Mouse (Mus musculus) heart, embryonic 10.5 days (tissue): ENCODE measurements around the gene Ift172. TPM values are rescaled to one million over a fixed set of nuclear protein-coding genes. Genes with fewer than 3 reads are reported as not detected.
"Not testable (repeated sequence)": the region's sequence is repeated elsewhere in the genome, so short reads cannot be mapped to it uniquely, and the experiment has no call there.

Source experiments
- DNase-seq: peaks from one replicate; pipeline ENCODE4 v3.0.0-alpha.2; 2017; ENCODE audit warnings: low spot score
- H3K27ac ChIP-seq: fragments of 300-500 bp; sonication (generic); 2 replicates; pipeline ENCODE4 v1.5.1; 2016; ENCODE audit warnings: mild to moderate bottlenecking
- H3K27me3 ChIP-seq: fragments of 300-500 bp; sonication (generic); 2 replicates; pipeline ENCODE4 v1.6.1; 2016; ENCODE audit warnings: mild to moderate bottlenecking; ENCODE audit not compliant: poor library complexity, insufficient read depth, severe bottlenecking
- H3K36me3 ChIP-seq: fragments of 300-500 bp; sonication (generic); 2 replicates; pipeline ENCODE4 v1.6.1; 2016; ENCODE audit warnings: mild to moderate bottlenecking, moderate library complexity
- H3K4me1 ChIP-seq: fragments of 300-500 bp; sonication (generic); 2 replicates; pipeline ENCODE4 v1.6.1; 2016; ENCODE audit warnings: mild to moderate bottlenecking
- H3K4me3 ChIP-seq: fragments of 300-500 bp; sonication (generic); 2 replicates; pipeline ENCODE4 v1.5.1; 2016; ENCODE audit warnings: mild to moderate bottlenecking, moderate library complexity
- H3K9me3 ChIP-seq: fragments of 300-500 bp; sonication (generic); 2 replicates; pipeline ENCODE4 v1.6.1; 2016; ENCODE audit warnings: mild to moderate bottlenecking, moderate library complexity
- WGBS: fragments of 180-500 bp; shearing (Covaris S2); methylation state at CpG from one replicate; pipeline ENCODE4 v1.1.7; 2016; 5-methylcytosine and 5-hydroxymethylcytosine counted together
- polyA plus RNA-seq: library from polyadenylated mRNA; unstranded; fragments of >200 nt; fragmentation: Nextera tagmentation; extraction: Ambion mirVana; gene quantifications from 2 replicates; pipeline ENCODE4 v1.2.1, GENCODE M21; 2016

Ift172 gene
- polyA plus RNA-seq, 1 experiment from 2014 or later = 31.1 TPM

GRCm38 (mm10) chr5:31220448-31221303, 70.2 kb downstream of the Ift172 start, which contains the start of gene Ppm1g:
TSS of gene Ppm1g (minus strand) at chr5:31220687.
- Histone ChIP-seq H3K27ac (peak within 1 kb of the TSS; percentile 97), H3K4me3 (peak within 1 kb of the TSS; percentile 99), H3K27me3 (no peaks in the 10 kb centered on the region), H3K9me3 (no peaks in the 10 kb centered on the region), H3K36me3 (no peaks in the 10 kb centered on the region), H3K4me1 (peaks cover 9% of the 10 kb centered on the region; the same call in 1 of the 2 replicates)
- under 1% methylated on average over 70 of the region's 70 CpGs for WGBS
- DNase-seq = peak; percentile 97

GRCm38 (mm10) chr5:31219911-31220447, 70.9 kb downstream of the Ift172 start:
- H3K4me3 ChIP-seq = peak overlapping the region; percentile 99
- H3K36me3 ChIP-seq = no peaks in the 10 kb centered on the region
- DNase-seq = no peak
- no peaks in the 10 kb centered on the region for H3K9me3 ChIP-seq
- WGBS = under 1% methylated on average over 40 of the region's 40 CpGs
- H3K27ac ChIP-seq = peak overlapping the region; percentile 97
- H3K27me3 ChIP-seq = no peaks in the 10 kb centered on the region
- peaks cover 9% of the 10 kb centered on the region; the same call in 1 of the 2 replicates for H3K4me1 ChIP-seq

- Histone ChIP-seq H3K4me3 (peak overlapping the region; percentile 99), H3K36me3 (no peaks in the 10 kb centered on the region), H3K27ac (peak overlapping the region; percentile 97), H3K9me3 (no peaks in the 10 kb centered on the region), H3K27me3 (no peaks in the 10 kb centered on the region), H3K4me1 (peaks cover 9% of the 10 kb centered on the region; the same call in 1 of the 2 replicates)
- WGBS = 1% methylated on average over 11 of the region's 11 CpGs
- no peak for DNase-seq
Observed at GRCm38 (mm10) chr5:31219474-31219873, 71.4 kb downstream of the Ift172 start.

GRCm38 (mm10) chr5:31219070-31219469, 71.8 kb downstream of the Ift172 start:
- 0 out of 2 replicates have a peak overlapping the region, but pooled peaks have one; percentile 97 for H3K27ac ChIP-seq
- no peak for DNase-seq
- H3K9me3 ChIP-seq = no peaks in the 10 kb centered on the region
- H3K4me1 ChIP-seq = peaks cover 9% of the 10 kb centered on the region; the same call in 1 of the 2 replicates
- H3K4me3 ChIP-seq = peak overlapping the region; percentile 99
- no peaks in the 10 kb centered on the region for H3K27me3 ChIP-seq
- 6% methylated on average over 2 of the region's 2 CpGs for WGBS
- no peaks in the 10 kb centered on the region for H3K36me3 ChIP-seq

- Histone ChIP-seq H3K27me3 (no peaks in the 10 kb centered on the region), H3K27ac (no peak overlapping the region), H3K36me3 (no peaks in the 10 kb centered on the region), H3K9me3 (no peaks in the 10 kb centered on the region), H3K4me1 (peaks cover 9% of the 10 kb centered on the region; the same call in 1 of the 2 replicates), H3K4me3 (peak overlapping the region; percentile 6; the same call in 1 of the 2 replicates)
- DNase-seq = no peak
- WGBS = 46% methylated on average over 7 of the region's 7 CpGs
Observed at GRCm38 (mm10) chr5:31218294-31218693, 72.6 kb downstream of the Ift172 start.

- H3K27me3 ChIP-seq, H3K27ac ChIP-seq, H3K4me1 ChIP-seq, DNase-seq, H3K4me3 ChIP-seq, H3K36me3 ChIP-seq, H3K9me3 ChIP-seq: not testable (repeated sequence)
- WGBS = 85% methylated on average over 6 of the region's 6 CpGs
Observed at GRCm38 (mm10) chr5:31216554-31216953, 74.4 kb downstream of the Ift172 start.

- Histone ChIP-seq H3K4me3 (no peak overlapping the region), H3K27me3 (no peaks in the 10 kb centered on the region), H3K4me1 (peaks cover 8% of the 10 kb centered on the region; the same call in 1 of the 2 replicates), H3K27ac (no peak overlapping the region), H3K9me3 (peaks cover 5% of the 10 kb centered on the region), H3K36me3 (peaks cover 70% of the 10 kb centered on the region)
- no peak for DNase-seq
- WGBS = 94% methylated on average over 6 of the region's 6 CpGs
Observed at GRCm38 (mm10) chr5:31204421-31204820, 86.5 kb downstream of the Ift172 start.

- Histone ChIP-seq H3K27ac (no peak overlapping the region), H3K4me3 (no peak overlapping the region), H3K36me3 (peaks cover 76% of the 10 kb centered on the region), H3K4me1 (peaks cover 8% of the 10 kb centered on the region; the same call in 1 of the 2 replicates), H3K27me3 (no peaks in the 10 kb centered on the region), H3K9me3 (peaks cover 5% of the 10 kb centered on the region)
- no peak for DNase-seq
- 92% methylated on average over 2 of the region's 2 CpGs for WGBS
Observed at GRCm38 (mm10) chr5:31203866-31204265, 87.0 kb downstream of the Ift172 start.

Other genes with a start within 250 kb of the Ift172 start
- gene Atraid, start 242.8 kb downstream of the Ift172 start, polyA plus RNA-seq = 79.7 and 87.6 TPM in 2 replicates
- gene Slc5a6, start 242.2 kb downstream of the Ift172 start, polyA plus RNA-seq = 9.9 and 11.3 TPM in 2 replicates
- gene Cad, start 236.3 kb downstream of the Ift172 start, polyA plus RNA-seq = 42.7 and 50.9 TPM in 2 replicates
- not detected in 2 replicates for gene Dnajc5g, start 184.8 kb downstream of the Ift172 start, polyA plus RNA-seq
- 0.62 and 0.67 TPM in 2 replicates for gene Slc30a3, start 182.9 kb downstream of the Ift172 start, polyA plus RNA-seq
- gene Trim54, start 174.4 kb downstream of the Ift172 start, polyA plus RNA-seq = 17.0 and 23.8 TPM in 2 replicates
- gene Ucn, start 152.3 kb downstream of the Ift172 start, polyA plus RNA-seq = not detected in 2 replicates
- 77.3 and 87.3 TPM in 2 replicates for gene Mpv17, start 136.9 kb downstream of the Ift172 start, polyA plus RNA-seq
- 0.77 and 1.00 TPM in 2 replicates for gene Gm29609, start 111.2 kb downstream of the Ift172 start, polyA plus RNA-seq
- 67.1 and 81.9 TPM in 2 replicates for gene Gtf3c2, start 111.0 kb downstream of the Ift172 start, polyA plus RNA-seq
- 133 TPM in 2 replicates for gene Snx17, start 97.9 kb downstream of the Ift172 start, polyA plus RNA-seq
- gene Eif2b4, start 97.7 kb downstream of the Ift172 start, polyA plus RNA-seq = 73.4 and 77.6 TPM in 2 replicates
- gene Zfp513, start 88.8 kb downstream of the Ift172 start, polyA plus RNA-seq = 7.3 and 11.0 TPM in 2 replicates
- gene Ppm1g, start 70.4 kb downstream of the Ift172 start, polyA plus RNA-seq = 148 and 151 TPM in 2 replicates
- 149 and 153 TPM in 2 replicates for gene Nrbp1, start 50.3 kb downstream of the Ift172 start, polyA plus RNA-seq
- gene Gm9970, start 49.9 kb downstream of the Ift172 start, polyA plus RNA-seq = 0.28 TPM in 1 of 2 replicates, not detected in the other
- 10.2 and 13.1 TPM in 2 replicates for gene Krtcap3, start 39.4 kb downstream of the Ift172 start, polyA plus RNA-seq
- gene Fndc4, start 5.0 kb upstream of the Ift172 start, polyA plus RNA-seq = 30.2 and 51.9 TPM in 2 replicates
- gene Gckr, start 6.3 kb upstream of the Ift172 start, polyA plus RNA-seq = 0.15 and 0.63 TPM in 2 replicates
- 49.5 and 56.9 TPM in 2 replicates for gene Zfp512, start 161.3 kb upstream of the Ift172 start, polyA plus RNA-seq
- gene 4930548H24Rik, start 194.6 kb upstream of the Ift172 start, polyA plus RNA-seq = not detected in 2 replicates
- gene Gpn1, start 203.6 kb upstream of the Ift172 start, polyA plus RNA-seq = 70.2 and 81.7 TPM in 2 replicates
- gene Slc4a1ap, start 235.9 kb upstream of the Ift172 start, polyA plus RNA-seq = 24.2 and 31.5 TPM in 2 replicates
- 21.7 and 22.5 TPM in 2 replicates for gene Supt7l, start 236.7 kb upstream of the Ift172 start, polyA plus RNA-seq